Mouse (Mus musculus): ENCODE data around the gene Dapk2.

DNA sequence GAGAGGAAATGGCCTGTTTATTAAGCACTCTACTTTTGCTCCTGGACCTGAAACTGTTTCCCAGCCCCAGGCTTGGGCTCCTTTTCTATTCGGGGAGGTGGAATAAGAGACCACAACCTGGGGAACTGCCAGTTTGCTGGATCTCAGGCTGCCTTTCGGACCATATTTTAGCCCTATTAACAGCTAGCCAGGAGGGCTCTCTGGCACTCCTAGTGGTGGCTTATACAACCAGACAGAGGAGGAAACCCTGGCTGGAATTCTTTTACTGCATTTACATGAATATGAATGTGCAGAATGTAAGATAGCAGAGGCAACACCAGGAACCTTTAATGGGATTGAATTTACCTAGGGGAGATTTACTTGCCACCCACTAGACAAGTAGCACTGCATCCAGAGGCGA is 83.0 kb downstream of the Dapk2 start:
- TF ChIP-seq POLR2A (IDR thresholded peaks at IDR 0.05; ENCODE audit: low read depth, low read length) (no peak), CTCF (IDR thresholded peaks at IDR 0.05; ENCODE audit: borderline replicate concordance, insufficient read depth, low read length) (no peak)
